Mouse (Mus musculus) gastrocnemius, adult 8-10 months (tissue): Measurements from ENCODE around the gene Tspan12. TPM values are rescaled to one million over a fixed set of nuclear protein-coding genes. Genes with fewer than 3 reads are reported as not detected.
"Not testable (repeated sequence)": the region's sequence is repeated elsewhere in the genome, so short reads cannot be mapped to it uniquely, and the experiment has no call there.

Experiments
- DNase-seq, 2 experiments: peaks; one replicate each; pipeline ENCODE4 v3.0.0; 2022; ENCODE audit warnings: low spot score in 2 of 2
- total RNA-seq, 4 experiments: library from RNA; stranded (reverse); gene quantifications; 2 replicates each; pipeline ENCODE4 v1.2.4; 2022

Tspan12 gene
- 10 to 100 TPM in 3 of 4 experiments, 1 to 10 TPM in 1; 9.9 to 11.7 (median 11.0) TPM for total RNA-seq

- DNase-seq, result no peak
Observed at GRCm38 (mm10) chr6:21852344-21852785, at the start of gene Tspan12. Gene Tspan12, minus strand, starts transcription at chr6:21852515.

- DNase-seq, result peak in 1 of 2 experiments; percentile 3
Observed at GRCm38 (mm10) chr6:21894451-21894850, 42.1 kb upstream of the Tspan12 start.

GRCm38 (mm10) chr6:21889101-21889500 lies 36.8 kb upstream of the Tspan12 start:
- DNase-seq, result no peak

- not testable (repeated sequence) for DNase-seq
Observed at GRCm38 (mm10) chr6:21887971-21888370, 35.7 kb upstream of the Tspan12 start.

- no peak for DNase-seq
Observed at GRCm38 (mm10) chr6:21879496-21879895, 27.2 kb upstream of the Tspan12 start.

- DNase-seq, result no peak
Observed at GRCm38 (mm10) chr6:21867310-21867709, 15.0 kb upstream of the Tspan12 start.

GRCm38 (mm10) chr6:21864179-21864578 lies 11.9 kb upstream of the Tspan12 start:
- no peak for DNase-seq

- DNase-seq, result no peak
Observed at GRCm38 (mm10) chr6:21863561-21863960, 11.2 kb upstream of the Tspan12 start.

- no peak for DNase-seq
Observed at GRCm38 (mm10) chr6:21861316-21861715, 9.0 kb upstream of the Tspan12 start.

- DNase-seq, result no peak
Observed at GRCm38 (mm10) chr6:21857843-21858242, 5.5 kb upstream of the Tspan12 start.

- no peak for DNase-seq
Observed at GRCm38 (mm10) chr6:21855921-21856320, 3.6 kb upstream of the Tspan12 start.

GRCm38 (mm10) chr6:21853342-21853741 lies 1.0 kb upstream of the Tspan12 start:
- no peak for DNase-seq

- peak; percentile 48 to 72 for DNase-seq
Observed at GRCm38 (mm10) chr6:21851596-21852343, 545 bp downstream of the Tspan12 start.

- no peak for DNase-seq
Observed at GRCm38 (mm10) chr6:21851346-21851595, 1.0 kb downstream of the Tspan12 start.

GRCm38 (mm10) chr6:21850526-21851345 lies 1.6 kb downstream of the Tspan12 start:
- DNase-seq, result no peak

GRCm38 (mm10) chr6:21848808-21849207 lies 3.5 kb downstream of the Tspan12 start:
- no peak for DNase-seq

GRCm38 (mm10) chr6:21839976-21840775 lies 12.1 kb downstream of the Tspan12 start:
- no peak for DNase-seq

GRCm38 (mm10) chr6:21839244-21839814 lies 13.0 kb downstream of the Tspan12 start:
- no peak for DNase-seq

GRCm38 (mm10) chr6:21833531-21833930 lies 18.8 kb downstream of the Tspan12 start:
- DNase-seq, result no peak

- no peak for DNase-seq
Observed at GRCm38 (mm10) chr6:21831871-21832270, 20.4 kb downstream of the Tspan12 start.

- DNase-seq, result no peak
Observed at GRCm38 (mm10) chr6:21830931-21831330, 21.4 kb downstream of the Tspan12 start.
